Mouse (Mus musculus) right cerebral cortex, postnatal 4 days (tissue): Measurements from ENCODE around the gene 3110082I17Rik.

Source experiments
- DNase-seq: peaks from one replicate; pipeline ENCODE4 v3.0.0-alpha.2; 2022

The 3110082I17Rik gene

DNA sequence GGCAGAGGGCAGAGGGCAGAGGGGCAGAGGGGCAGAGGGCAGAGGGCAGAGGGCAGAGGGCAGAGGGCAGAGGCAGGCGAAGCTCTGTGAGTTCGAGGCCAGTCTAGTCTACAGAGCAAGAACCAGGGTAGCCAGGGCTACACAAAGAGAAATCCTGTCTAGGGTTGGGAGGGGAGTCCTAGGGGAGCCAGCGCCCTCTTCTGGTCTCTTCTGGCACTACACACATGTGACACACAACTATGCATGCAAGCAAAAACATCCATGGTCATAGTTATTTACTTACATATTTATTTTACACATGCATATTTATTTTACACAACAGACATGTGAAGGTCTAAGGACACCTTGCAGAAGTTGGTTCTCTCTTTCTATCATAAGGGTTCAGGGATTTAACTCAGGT, 42.8 kb downstream of the 3110082I17Rik start:
- DNase-seq, result no peak

DNA sequence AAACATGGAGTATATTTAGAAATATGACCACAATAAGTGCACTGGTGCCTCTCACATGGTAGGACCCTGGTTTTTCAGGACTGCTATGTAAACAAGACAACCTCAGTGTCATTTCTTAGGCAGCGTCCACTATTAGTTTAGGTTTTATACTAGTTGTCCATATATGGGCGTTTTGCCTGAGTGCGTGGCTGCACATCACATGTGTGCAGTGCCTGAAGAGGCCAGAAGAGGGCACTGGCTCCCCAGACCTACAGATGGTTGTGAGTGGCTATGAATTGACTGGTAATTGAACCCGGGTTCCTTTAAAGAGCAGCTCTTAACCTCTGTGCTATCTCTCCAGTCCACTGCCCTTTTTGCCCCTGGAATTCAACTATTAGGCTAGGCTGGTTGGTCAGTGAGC, 43.4 kb downstream of the 3110082I17Rik start:
- peak; percentile 42 for DNase-seq

DNA sequence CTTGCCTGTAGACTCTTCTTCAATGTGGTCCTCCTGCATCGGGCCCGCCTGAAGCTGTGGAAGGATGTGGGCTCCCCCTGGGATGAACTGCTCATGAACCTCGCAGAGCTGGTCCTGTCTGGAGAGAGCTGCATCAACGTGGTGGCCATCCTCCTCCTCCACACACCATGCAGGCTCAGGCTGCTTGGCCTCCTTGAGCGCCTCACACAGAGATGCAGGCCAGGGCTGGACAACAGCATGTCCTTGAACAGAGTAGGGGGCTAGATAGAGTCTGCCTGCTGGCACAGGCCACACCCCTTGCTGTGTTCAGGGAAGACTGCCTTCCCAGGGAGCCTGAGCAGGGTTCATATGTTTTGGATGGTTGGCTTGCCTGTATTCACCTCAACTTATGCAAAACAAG, 45.3 kb downstream of the 3110082I17Rik start:
- no peak for DNase-seq

DNA sequence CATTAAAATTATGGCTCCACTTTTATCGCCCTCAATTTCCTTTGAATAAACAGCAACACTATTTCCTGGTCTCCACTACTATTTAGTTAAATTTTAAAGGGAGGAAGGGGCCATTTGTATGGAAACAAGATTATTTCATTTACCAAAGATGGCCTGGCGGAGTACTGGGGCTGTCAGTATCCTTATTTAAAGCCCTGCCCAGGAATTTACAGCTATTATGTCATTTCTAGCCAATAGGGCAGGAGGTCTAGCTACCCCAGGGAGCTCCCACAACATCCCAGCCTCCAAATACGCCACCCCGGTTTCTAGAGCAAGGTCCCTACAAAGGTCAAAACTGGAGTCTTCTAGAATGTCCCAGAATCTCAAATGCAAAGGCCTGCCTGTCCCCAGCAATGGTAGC, 46.8 kb downstream of the 3110082I17Rik start:
- DNase-seq, result no peak

DNA sequence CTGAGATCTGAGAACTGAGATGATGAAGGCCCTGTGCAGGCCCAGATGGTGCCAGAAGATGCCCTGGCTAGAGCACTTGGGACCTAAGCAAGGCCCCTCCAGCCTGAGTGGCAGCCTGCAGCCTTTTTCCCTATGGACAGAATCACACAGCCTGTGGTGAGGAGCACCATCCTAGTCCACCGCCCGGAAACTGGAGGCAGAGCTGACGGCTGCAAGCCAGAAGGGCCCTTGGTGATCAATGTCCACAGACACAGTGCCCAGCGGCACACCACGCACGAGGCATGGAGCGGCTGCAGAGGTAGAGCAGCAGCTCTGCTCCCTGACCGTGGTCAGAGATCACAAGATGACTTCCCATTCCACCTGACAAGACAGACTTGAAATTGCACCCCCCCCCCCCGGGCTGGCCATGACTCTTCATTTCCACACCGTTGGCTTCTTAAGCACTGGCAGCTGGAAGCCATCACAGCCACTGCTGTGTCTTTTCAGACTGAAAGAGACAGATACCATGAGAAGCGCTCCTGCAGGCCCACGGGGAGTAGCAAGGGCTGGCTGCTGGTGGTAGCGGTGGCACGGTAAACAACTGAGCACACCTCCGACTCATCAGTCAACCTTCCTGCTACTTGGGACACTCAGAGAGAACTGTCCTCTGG, 48.5 kb downstream of the 3110082I17Rik start:
- no peak for DNase-seq

DNA sequence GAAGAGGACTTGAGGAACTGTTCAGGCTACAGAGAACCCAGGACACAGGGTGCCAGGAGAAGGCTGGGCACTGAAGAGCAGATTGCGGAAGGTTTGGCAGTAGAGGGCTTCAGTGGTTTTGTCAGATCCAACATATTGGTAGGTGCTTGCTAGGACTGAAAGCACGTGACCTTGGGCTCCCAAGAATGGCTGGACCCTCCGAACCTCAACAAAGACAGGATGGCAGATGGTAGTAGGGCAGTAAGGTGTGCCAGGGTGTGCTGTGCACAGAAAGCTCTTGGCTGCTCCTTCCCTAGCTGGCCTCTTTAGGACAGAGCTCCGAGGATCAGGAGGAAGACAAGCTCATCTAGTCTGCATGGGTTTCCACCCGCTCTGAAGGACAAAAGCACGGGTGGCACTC, 49.2 kb downstream of the 3110082I17Rik start:
- no peak for DNase-seq

DNA sequence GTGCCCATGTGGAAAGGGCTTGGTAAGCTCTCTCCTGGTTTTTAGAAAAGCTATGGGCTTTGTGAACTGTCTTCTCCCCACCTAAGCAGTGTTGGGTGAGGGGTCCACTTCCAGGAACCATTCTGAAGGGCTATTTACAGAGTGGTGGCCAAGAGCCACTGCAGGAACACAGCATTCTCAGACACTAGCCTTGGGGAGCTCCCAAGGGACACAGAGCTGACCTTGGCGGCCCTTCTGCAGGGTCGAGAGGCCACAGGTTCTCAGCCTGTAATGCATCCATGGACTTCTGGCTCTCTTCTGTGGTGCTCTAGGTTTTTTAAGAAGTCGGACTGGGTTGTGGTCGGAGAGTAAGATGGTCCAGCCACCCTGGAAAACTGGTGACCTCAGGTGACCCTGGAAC, 50.3 kb downstream of the 3110082I17Rik start:
- DNase-seq, result no peak

DNA sequence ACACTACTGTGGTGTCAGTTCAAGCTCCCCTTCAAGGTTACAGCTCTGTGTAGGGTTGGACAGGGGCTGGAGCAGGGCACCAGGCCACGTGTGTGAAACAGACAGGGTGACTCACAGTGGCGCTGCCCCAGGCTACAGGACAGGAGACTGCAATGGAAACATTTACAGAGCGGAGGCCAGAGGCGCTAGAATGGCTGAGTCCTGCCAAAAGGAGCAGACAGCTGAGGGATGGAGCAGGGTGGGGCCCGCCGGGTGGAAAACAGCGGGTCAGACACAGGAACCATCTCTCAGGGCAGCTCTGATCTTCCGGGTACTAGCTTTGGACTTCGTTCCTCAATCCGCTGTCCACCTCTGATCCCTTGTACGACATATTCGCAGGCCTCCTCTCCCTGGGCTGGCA, 50.9 kb downstream of the 3110082I17Rik start:
- no peak for DNase-seq

DNA sequence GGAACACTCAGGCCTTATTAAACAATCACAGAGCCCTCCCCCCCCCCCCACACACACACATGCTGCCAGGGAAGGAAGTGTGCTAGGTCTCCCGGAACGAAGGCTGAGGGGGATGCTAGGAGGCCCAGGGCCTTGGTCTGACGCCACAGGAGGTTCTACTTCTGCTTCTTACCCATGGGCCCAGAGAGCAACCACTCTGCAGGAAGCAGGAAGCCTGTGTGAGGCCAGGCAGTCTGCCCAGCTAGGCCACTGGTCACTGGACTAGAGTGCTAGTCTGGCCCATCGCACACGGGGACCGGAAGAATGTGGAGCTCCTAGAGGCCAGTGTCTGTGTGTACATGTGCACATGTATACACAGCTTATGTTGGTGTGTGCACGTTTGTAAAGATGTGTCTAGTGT, 51.8 kb downstream of the 3110082I17Rik start:
- no peak for DNase-seq

DNA sequence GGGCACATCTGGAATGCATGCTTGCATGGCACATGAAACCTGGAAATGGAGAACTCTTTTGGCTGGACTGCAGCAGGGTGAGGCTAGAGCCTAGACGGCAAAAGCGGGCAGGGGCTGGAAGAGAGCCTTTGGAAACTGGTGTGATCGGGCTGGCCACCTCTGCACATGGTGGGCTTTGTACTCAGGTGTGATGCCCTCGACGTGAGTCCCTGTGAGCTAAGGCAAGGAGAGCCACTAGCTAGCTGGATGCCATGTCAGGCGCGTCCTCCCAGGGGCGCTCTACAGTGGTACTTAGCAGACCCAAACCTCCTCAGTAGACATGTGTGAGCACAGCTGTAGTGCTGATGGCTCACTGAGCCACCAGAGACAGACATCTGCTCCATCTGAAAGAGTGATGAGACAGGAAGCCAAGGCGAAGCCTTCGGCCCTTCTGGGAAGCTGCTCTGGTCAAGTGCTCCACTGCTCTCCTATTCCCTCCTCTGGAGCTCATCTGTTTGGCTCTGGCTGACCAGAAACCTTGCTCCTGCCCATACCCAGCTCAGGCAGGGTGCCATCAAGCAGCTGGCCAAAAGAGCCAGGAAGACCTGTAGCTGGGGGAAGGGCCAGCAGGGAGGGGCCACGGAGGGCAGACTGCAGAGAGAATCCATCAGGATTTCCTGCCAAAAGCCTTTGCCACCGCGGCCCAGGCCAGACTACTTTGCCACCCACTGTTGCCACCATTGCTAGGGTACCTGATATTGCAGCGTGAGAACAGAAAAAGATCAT, 53.0 kb downstream of the 3110082I17Rik start:
- DNase-seq, result no peak

DNA sequence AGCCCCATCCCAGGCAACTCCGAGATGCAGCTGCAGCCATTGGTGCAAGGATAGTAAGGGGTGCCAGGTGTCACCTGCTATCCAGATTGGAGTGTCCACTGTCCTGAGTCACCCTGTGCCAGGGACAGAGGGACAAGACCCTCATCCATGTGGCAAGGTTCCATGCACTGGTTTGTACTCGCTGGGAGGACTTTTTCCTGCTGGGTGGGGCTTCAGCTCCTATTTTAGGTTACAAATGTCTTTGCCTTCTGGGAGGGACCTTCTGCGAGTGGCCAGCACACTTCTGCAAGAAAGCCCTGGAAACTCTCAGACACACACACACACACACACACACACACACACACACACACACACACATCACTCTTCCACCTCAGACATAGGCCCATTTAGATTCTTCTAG, 54.4 kb downstream of the 3110082I17Rik start:
- no peak for DNase-seq

DNA sequence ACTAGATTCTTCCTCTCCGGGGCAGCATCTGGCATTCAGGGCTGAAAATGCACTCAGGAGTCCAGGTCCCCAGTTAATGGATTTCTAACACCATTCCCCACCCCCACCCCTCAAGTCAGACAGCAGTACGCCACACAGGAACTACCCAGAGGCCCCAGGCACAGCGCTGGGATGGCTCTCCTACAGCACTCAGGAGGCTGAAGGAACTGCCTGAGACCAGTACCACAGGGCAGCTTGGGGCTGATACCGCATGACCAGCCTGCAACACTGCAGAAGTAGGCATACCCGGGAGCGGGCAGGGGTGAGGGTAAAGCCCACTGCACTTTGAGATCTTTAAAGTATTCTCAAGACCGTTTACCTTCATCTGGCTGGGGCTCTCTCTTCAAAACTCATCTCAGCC, 54.8 kb downstream of the 3110082I17Rik start:
- DNase-seq, result no peak

DNA sequence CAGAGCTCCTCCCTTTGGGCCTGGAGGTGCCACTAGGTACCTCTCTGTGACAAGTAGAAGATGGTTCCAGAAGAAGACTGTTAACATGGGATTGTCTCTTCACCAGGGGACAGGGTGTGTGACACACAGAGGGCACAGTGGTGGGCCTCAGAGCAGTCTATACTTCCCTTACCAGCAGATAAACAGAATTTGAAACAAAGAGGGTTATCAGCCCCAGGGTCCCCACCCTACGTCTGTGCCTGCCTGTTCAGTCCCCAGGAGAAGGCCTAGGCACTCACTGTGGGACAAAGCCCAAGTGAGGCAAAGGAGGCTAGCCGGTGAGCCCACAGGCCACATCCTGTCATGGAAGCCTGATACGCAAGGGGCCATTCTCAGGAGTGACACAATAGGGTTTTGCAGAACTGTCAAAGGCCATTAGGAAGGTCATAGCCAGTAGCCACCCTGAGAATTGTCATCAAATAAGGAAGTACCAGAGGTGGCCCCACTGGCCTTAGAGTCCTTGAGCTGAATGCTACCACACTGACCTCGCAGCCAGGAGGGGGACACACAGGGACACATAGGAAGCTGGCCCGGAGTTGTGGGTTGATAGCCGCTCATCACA, 55.4 kb downstream of the 3110082I17Rik start, which contains the start of gene C130050O18Rik:
C130050O18Rik (plus strand) TSS at position 480 of the 601 bp plus-strand sequence.
- no peak for DNase-seq

DNA sequence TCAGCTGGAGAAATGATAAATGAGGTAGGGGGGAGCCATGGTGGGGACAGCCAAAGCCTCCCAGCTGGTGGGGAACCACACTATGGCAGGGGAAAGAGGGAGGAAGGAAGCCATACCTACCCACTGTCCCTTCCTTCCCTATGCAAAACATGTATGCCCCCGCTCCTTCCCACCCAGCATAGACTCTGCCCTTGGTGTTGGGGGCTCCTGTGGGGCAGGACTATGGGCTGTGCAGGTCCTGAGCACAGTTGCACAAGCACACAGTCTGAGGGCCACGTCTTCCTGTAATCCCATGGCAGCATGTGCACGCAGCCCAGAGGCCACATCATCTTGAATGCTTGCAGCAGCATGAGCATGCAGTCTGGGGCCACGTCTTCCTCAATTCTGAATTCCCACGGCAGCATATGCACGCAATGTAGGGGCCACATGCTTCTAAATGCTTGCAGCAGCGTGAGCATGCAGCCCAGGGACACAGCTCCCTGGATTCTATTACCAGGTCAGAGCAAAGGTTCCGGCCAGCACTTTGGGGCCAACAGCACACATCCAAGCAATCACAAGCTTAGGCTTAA, 56.6 kb downstream of the 3110082I17Rik start:
- no peak for DNase-seq

DNA sequence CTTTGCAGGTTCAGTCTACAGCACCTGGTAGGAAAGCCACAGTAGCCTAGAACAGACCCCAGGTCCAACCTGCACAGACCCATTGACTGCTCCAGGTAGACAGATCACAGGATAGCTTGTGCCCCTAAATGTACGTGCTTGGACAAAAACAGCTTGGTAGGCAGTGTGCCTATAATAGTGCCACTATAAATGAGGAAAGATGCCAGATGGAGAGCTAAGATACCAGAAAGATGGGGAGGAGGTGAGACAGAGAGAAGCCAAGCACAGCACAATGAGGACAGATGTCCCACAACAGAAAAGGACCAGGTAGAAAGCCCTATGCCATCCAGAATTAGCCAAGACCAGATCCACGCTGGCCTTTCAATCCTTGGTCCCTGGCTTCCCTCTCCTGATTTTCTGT, 58.2 kb downstream of the 3110082I17Rik start:
- DNase-seq, result no peak

DNA sequence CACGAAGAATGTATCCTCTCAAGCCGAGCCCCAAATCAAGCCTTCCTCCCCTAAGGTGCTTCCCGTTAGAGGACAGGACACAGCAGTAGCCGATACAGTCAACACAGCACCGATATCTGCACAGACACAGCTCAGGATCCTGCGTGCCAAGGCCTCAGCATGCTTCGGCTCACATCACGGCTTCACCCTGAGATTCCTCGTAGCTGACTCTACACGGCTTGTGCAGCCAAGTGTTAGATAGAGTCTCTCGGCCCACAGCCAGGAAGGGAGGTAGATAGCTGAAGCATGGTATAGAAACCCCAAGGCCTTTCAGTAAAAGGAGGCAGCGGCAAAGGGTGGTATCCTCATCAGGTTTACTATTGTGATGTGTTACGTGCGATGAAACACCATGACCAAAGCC, 60.3 kb downstream of the 3110082I17Rik start:
- DNase-seq, result no peak

DNA sequence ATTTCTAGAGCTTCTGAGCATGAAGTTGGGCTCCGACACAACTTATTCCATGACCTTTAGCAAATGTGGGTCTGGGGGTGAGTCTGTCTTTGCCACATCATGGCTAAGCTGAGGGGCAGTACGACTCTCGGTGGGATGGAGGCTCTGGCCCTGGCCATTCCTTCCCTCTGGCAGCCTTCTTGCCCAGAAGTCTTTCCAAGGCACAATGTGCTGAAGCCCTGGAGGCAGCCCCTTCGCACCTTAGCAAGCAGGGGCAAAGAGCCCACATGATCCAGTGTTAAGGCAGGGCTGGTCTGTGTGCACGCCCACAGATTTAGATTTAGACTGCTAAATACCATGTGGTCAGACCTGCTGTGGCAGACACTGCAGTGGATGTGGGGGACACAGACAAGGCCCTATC, 61.5 kb downstream of the 3110082I17Rik start:
- no peak for DNase-seq

DNA sequence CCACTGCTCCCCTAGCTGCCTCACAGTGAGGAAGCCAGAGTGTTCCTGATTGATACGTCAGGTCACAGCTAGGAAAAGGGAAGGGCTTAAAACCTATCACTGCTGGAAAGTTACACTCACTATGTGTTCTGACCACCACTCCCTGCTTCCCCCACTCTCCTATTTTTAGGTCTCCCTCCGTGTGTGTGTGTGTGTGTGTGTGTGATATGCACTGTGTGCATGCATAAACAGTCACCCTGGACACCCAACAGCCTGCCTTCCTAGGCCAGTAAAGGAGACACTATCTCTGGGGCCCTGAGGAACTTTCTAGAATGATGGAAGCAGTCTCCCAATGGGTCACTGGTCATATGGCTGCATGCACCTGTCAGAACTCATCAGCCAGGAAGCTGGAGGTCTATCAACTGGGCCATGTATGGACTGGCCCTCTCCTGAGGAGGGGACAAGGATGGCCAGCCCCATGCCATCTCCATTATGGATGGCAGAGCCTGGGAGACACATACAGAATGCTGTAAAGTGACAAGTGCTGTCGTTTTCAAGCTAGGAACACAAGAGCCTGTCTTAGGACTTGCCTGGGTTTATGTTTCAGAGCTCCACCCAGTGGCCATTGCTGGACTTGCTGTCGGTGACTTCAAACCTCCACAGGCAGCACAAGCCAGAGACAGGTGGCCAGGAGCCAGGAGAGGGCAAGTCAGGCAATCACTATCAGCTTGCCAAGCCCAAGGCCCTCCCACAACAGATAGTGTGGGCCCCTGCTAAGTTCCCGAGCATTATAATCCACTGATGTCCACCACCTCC, 62.2 kb downstream of the 3110082I17Rik start:
- DNase-seq, result peak; percentile 89

DNA sequence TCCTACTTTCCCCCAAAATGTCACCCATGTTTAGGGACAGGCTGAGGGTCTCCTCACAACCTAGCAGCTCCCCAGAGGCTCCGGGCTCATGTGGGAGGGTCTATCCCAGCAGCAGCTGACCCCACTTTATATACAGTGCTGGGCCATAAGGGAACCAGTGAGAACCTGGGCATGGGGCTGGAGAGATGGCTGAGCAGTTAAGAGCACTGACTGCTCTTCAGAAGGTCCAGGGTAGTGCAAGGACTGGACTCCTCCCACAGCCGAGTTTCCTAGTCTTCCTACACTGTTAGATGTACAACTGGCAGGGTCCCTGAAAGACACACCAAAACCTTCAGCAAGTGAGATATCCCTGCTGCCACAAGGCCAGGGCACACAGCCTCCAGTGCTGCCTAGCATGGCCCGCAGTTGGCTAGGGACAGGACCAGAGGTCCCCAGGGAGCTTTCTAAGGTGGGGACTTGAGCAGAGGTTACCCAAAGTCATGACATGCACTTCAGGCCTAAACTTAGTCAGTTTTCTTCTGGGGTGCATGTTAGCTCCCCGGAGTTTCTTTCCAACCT, 62.9 kb downstream of the 3110082I17Rik start:
- DNase-seq, result no peak

DNA sequence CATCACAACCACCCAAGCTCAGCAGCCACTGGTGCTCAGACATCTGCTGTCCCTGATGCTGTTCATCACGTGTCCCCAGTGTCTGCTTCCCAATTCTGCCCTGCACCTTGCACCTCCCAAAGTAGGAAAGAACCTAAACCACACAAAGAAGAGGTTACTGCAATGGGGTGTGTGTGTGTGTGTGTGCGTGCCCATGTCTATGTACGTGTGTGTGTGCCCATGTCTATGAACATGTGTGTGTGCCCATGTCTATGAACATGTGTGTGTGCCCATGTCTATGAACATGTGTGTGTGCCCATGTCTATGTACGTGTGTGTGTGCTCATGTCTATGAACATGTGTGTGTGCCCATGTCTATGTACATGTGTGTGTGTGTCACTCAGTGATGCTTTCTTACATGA, 64.8 kb downstream of the 3110082I17Rik start:
- DNase-seq, result no peak

DNA sequence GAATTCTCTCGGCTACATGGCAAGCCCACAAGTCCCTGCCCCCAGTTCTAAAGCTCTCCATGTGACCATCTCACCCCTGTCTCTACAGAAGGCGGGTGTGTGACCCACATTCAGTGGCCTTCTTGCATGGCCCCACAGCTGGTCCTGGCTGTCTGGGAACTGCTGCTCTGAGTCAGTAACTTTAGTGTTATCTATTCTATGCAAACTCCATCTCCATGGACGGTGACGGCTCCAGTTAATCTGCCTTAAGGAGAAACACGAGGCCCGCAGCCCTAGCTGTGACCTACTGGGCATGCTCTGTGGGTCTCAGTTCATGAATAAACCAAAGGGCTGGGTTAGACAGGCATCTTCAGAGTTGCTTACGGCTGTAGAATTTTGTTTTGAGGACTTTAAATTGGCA, 65.9 kb downstream of the 3110082I17Rik start:
- no peak for DNase-seq

DNA sequence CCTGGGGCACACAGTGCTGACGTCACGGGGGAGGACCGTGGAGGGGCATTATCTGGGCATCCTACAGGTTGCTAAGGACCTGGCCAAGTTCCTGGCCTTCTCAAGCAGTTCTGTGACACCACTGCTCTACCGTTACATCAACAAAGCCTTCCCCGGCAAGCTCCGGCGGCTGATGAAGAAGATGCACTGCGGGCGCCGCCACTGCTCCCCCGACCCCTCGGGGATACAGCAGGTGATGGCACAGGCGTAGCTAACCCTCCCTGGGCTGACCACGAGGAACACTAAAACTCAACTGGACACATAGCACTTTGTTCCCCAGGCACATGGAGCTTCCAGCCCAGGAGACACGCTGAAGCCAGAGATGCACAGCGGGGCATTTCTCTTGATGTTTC, 67.1 kb downstream of the 3110082I17Rik start:
- no peak for DNase-seq
